Mouse (Mus musculus) heart, adult 11 months (tissue): Measurements from ENCODE around the gene Smurf2.
A peak's percentile ranks its signal among the peaks of the same experiment; 100 is the strongest.

Experiments used
- DNase-seq: peaks from one replicate; pipeline ENCODE4 v3.0.0; 2022

Gene Smurf2

DNA sequence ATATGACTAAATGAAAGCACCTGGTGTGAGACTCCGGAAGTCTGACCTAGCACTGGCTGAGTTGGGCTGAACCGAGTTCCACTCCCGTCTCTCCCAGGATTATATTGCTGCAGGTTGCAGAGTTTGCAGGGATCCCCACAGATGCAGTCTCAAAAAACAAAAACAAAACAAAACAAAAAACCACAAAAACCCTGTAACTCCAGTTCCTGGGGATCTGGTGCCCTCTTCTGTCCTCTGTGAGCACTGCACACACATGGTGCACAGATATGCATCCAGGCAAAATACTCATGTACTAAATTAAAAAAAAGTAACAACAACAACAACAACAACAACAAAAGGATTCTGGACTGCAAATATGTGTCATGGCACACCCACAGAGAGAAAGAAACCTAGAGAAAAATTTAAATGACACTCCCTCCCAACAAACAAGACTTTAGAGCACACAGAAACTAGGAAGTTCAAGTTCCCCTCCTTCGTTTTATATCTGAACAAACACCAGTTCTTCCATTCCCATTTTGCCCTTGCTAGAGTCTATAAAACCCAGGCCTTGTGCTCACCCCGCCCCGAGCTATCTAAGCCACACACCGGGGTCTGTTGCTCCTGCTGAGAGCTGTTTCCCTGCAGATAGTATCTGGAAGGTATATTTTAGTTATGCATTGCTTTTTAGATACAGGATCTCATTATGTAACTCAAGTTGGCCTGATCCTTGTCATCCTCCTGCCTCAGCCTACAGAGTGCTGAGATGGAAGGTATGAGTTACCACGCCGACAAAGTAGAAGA is 150.1 kb downstream of the Smurf2 start:
- DNase-seq, result peak; percentile 79
